Mouse (Mus musculus): ENCODE results near the gene Gm595.

Gene Gm595

GRCm38 (mm10) chrX:48877613-48878012 is at the start of gene Gm595:
TSS of gene Gm595 (minus strand) at chrX:48877713.
- DNase-seq (ENCODE audit: low read depth, low spot score) = no peak

- no peak for DNase-seq (ENCODE audit: low read depth, low spot score)
Measured at GRCm38 (mm10) chrX:48908421-48908820, 30.9 kb upstream of the Gm595 start.

- no peak for DNase-seq (ENCODE audit: low read depth, low spot score)
Measured at GRCm38 (mm10) chrX:48903744-48904143, 26.2 kb upstream of the Gm595 start.

GRCm38 (mm10) chrX:48899555-48899954 is 22.0 kb upstream of the Gm595 start:
- no peak for DNase-seq (ENCODE audit: low read depth, low spot score)

GRCm38 (mm10) chrX:48896803-48897202 is 19.3 kb upstream of the Gm595 start:
- DNase-seq (ENCODE audit: low read depth, low spot score) = no peak

GRCm38 (mm10) chrX:48893946-48894345 is 16.4 kb upstream of the Gm595 start:
- DNase-seq (ENCODE audit: low read depth, low spot score) = no peak

GRCm38 (mm10) chrX:48890259-48890658 is 12.7 kb upstream of the Gm595 start:
- no peak for DNase-seq (ENCODE audit: low read depth, low spot score)

- DNase-seq (ENCODE audit: low read depth, low spot score) = no peak
Measured at GRCm38 (mm10) chrX:48884615-48885014, 7.1 kb upstream of the Gm595 start.

Data from WW6 (cell line).